Mouse (Mus musculus): ENCODE data around the gene Wasf1. TPM values are rescaled to one million over a fixed set of nuclear protein-coding genes. Genes with fewer than 3 reads are reported as not detected.

Gene Wasf1
- total and polyA plus RNA-seq, 3 experiments: 3.4 to 5.8 (median 4.6) TPM

DNA sequence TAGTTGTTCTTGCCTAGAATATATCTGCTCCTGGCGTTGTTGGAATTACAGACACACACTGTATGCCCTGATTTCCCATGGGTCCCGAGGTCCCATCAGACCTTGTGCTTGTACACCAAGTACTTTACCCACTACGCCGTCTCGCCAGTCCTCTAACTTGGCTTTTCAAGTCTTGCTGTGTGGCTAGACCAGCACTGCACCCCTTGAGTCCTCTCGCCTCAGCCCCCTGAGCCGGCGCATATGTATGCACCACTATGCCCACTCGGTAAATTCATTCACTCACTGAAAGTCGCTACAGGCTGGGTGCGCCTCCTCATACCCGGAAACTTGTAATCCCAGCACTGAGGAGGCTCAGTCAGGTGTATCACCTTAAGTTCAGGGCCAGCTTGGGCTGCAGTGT is 12.5 kb downstream of the Wasf1 start:
- DNase-seq: no peak

DNA sequence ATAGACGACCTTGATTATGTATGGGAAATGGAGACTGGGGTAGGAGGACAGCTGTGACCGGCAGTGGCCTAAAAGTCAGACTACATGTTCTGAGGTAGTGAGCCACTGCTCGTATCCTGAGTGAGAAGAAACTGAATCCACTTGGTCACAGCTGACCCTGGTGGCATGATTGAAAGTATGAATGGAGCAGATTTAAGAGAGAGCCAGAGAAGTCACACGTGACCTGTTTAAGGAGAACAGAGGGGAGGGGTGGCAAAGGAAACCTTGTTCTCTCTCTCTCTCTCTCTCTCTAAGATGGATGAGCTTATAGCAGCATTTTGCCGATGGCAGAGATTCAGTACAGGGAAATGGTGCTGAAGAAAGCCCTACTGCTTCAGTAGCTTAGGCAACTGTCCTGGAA is 13.4 kb downstream of the Wasf1 start:
- DNase-seq: no peak

DNA sequence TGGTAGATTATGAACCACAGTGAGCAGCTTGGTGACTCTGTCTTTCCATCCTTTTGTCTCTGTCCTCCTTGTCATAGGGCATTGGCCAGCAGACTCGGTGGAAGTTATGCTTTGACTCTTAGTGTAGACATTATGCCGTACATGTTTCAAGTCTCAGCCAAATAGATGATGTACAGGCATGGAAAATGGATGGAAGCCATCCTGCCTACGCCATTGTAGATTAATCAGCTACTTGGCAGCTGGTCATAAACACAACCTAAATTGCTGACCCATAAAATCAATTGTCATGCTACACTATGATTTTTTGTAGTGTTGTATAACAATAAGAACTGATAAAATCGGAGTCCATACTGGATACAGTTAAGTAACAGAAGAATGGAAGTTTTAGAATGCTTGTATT is 18.5 kb downstream of the Wasf1 start:
- no peak for DNase-seq

DNA sequence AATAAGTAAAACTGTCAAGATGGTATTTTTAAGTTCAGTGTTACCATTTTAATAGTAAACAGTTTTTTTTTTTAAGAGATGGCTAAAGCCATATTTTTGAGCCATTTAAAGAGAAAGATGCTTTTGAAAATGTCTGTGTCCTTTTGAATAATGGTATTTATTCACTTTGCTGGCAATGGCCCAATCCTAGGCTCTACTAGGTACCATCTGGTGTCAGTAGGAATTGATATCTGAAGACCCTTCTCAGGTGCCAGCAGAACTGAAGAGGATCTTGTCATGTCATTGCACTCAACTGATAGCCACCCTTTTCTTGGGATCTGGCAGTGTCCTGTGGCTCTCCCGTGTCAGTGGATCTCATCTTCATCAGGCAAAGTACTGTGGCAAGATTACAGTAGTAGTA is 22.9 kb downstream of the Wasf1 start:
- no peak for DNase-seq

DNA sequence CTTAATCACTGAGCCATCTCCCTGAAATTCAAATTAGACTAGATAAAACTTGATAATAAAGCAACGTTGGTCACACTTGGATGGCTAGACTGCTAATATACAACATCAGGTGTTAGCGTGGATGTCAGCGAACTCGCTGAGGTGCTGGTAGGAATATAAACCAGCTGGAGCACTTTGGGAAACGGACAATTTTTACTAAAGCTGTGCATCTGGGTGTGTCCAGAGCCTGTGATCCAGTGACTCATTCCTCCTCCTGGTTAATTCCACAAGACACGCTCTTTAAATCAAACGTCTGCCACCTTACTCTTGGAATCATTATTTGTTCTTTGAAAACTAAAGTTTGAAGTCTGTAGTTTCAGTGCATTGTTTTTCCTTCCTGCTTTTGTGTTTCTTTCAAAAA is 23.5 kb downstream of the Wasf1 start:
- DNase-seq: no peak

DNA sequence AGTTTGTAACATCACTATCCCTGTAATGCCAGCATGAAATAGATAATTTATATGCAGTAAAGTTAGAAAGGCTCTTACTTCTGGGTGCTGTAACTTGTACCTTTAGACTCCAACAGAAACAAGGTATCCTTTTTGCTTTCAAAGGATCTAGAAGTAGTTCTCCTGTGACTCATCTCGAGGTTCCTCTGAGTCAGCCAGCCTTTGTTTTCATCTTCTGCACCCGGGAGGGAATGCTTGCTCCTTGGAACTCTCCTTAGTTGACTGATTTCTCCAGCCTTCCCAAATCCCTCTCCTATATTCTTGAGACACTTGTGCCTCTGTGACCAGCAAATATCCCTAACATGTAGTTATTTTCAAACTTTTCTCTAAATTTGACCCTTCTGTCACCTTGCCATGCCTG is 25.3 kb downstream of the Wasf1 start:
- DNase-seq: peak; percentile 13

DNA sequence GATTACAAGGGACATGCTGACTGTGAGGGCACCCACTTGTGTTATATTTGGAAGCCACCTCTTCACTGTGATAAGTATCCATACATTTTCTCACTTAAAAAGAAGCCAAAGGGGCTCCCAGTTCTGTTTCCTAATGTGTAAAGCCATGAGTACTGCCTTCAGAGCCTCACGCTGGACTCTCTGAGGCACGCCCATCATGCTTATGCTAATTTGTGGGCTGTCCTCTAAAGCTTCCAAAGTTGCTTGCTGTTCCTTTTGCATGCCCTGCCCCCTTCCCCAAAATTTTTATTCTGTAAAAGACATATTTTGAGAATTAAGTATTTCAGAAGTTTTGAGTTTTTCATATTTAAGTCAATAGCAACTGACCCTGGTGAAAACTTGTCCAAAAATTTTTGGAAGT is 27.5 kb downstream of the Wasf1 start:
- DNase-seq: no peak

DNA sequence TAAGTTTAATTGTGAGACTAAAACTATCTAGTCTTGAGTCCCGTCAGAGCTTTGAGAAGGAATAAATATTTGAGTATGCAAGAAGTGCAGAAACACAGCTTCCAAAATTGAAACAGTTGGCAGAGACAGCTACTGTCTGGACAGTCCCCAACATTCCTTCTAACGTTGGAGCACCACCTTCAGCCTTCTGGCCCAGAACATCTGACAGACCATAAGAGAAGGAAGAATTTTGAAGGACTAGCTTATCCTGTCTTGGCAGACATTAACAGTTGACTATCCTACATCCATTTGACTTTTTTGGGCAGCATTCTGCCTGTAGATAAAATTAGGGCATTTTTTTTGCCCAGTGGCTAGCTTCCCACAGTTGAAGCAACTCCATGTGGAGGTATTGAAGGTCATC is 32.0 kb downstream of the Wasf1 start:
- DNase-seq: no peak

DNA sequence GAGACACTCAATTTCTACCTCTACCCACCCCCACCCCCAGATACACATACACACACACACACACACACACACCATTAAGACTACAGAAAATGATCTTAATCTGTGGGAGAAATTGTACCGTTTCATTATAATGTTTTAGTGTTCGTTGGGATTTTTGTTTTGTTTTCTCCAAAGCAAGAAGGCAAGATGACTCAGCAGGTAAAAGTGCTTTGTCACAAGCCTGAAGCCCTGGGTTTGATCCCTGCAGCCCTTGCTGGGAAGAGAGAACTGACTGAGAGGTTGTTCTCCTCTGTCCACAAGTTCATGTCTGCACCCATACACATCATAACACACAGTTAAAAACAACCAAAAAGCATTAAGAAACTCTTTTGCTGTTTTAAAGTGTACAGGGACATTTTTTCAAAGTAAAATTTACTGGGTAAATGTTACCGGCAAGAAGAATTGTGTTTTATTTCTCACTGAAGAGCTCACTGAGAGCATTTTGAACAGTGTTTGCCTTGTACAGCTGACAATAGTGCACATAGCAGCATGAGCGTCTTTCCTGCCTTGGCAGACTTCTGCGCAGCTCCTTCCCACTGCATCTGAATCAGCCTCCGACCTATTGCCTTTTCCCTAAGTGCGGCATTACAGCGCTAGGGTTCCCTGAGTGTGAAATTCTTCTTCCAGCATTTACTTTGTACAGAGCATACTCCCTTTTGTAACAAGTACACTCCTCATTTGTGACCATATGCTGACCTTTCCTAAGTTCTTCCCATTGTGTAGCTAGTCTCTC is 35.6 kb downstream of the Wasf1 start:
- no peak for DNase-seq

DNA sequence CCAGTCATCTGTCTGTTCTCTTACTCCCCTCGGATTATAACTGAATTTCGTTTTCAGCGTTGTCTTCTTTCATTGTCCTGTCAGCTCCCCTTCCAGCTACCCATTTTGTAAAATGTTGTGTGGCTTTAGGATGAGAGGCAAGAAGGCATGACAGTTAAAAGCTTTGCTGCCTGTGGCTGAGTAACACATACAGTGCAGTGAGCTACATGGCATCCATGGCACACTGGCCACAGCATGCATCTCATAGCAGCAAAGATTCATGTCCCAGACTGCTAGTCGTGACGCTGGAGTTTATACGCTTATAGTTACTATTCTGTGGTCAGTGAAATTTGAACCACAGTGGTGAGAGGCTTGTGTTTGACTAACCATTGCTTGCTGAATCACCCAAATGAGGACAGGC is 36.2 kb downstream of the Wasf1 start:
- no peak for DNase-seq

DNA sequence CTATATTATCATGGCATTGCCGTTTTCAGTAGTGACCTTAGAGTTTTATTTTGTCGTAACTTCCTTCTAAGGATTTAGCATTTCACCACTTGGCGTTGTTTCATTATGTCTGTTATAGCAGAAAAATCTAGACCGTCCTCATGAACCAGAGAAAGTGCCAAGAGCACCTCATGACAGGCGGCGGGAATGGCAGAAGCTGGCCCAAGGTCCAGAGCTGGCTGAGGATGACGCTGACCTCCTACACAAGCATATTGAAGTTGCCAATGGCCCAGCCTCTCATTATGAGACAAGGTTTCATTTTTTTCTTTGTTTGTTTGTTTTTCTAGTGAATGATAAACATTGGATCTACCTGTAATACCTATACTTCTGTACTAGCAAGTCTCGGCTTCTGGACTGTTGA is 49.7 kb downstream of the Wasf1 start:
- DNase-seq: no peak

DNA sequence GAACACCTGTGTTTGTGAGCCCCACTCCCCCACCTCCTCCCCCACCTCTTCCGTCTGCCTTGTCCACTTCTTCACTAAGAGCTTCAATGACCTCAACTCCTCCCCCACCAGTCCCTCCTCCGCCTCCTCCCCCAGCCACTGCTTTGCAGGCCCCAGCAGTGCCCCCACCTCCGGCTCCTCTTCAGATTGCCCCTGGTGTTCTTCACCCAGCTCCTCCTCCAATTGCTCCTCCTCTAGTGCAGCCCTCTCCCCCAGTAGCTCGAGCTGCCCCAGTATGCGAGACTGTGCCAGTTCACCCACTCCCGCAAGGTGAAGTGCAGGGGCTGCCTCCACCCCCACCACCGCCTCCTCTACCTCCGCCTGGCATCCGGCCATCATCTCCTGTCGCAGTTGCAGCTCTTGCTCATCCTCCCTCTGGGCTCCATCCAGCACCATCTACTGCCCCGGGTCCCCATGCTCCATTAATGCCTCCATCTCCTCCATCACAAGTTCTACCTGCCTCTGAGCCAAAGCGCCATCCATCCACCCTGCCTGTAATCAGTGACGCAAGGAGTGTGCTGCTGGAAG is 53.0 kb downstream of the Wasf1 start:
- DNase-seq: no peak

DNA sequence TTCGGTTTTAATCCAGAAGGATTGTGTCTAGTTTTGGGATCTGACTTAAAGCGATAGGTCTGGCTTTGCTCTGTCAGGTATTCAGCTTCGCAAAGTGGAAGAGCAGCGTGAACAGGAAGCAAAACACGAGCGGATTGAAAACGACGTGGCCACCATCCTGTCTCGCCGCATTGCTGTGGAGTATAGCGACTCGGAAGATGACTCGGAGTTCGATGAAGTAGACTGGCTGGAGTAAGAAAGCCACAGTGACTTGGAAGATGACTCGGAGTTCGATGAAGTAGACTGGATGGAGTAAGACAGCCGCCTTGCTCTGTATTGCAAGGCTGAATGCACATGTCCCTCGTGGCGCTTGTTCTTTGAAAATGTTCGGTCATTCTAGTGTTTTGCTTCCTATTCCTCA is 54.3 kb downstream of the Wasf1 start:
- DNase-seq: no peak

DNA sequence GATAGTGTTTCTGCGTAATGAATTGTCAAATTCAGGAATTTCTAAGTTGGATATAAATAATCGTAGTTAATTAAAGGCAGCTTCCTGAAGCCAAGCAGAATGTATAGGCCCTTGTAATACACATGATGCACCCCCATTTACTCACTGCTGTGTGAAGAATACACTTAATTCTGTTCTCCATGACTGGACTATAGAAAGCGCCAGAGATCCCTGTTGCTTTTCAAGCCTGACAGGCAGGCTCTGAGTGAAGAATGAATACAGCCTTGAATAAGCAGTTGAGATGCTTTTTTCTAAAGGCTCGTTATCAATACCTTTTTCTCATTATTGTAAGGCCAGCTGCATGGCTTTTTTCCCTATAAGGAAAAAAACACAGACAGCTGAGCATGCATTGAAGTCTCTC is 59.4 kb downstream of the Wasf1 start:
- DNase-seq: no peak

DNA sequence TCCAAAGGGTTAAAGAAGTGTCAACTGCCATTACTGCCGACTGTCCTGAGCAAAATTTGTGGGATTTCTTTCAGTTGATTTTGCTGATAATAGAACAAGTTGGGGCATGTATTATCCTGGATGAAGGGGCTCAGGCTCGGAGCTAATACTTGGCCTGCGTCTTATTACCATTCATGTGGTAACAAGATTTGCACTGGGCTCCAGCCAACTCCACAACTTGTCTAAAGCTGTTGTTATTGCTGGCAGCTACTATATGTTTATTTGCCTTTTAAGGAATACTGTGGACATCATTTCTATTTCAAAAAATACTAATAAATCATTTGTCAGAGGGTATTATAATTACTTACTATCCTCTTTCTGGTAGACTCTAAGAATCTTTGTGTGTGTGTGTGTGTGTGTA is 66.9 kb downstream of the Wasf1 start:
- DNase-seq: no peak

DNA sequence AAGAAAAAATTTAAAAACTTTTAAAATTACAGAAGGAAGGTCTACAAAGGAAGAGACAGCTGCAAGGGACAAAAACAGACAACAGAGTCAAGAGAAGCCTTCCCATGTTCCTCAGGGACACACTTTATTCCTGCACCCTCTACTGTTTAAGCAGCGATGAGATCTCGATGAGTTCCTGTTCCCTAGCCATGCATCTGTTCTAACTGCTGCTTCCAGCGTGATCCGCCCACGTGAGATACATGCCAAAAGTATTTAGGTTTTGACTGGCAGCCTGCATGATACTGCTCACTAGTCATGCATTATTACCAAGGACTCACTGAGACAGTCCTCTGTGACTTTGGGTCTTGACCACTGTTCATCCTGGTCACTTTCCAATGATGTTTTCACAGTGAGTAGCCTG is 72.9 kb downstream of the Wasf1 start:
- DNase-seq: no peak

DNA sequence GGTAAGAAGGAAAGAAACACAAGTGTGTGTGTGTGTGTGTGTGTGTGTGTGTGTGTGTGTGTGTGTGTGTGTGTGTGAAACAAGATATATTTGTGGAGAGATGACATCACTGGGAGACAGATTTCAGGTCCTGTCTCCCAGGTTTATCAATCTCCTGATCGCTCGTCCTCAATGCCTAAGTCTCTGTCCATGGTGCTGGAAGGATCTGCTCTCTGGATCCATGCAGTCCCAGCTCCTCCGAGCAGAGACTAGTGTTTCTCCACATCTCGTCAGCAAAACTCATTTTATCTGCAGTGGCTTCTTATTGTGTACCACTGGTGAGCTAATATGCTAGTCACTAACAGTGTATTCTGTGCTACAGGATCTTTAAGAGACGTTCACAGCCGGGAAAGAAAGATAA is 78.1 kb downstream of the Wasf1 start:
- no peak for DNase-seq

DNA sequence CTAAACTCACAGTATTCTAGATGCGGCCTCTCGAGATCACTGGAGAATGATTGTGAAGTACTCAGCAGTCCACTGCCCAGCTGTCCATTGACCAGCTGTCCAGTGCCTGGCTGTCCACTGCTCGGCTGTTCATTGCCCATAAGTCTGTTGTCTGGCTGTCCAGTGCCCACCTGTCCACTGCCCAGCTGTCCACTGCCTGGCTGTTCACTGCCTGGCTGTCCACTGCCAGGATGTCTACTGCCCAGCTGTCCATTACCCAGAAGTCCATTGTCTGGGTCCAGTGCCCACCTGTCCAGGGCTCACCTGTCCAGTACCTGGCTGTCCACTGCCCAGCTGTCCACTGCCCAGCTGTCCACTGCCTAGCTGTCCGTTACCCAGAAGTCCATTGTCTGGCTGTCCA is 78.7 kb downstream of the Wasf1 start:
- no peak for DNase-seq

DNA sequence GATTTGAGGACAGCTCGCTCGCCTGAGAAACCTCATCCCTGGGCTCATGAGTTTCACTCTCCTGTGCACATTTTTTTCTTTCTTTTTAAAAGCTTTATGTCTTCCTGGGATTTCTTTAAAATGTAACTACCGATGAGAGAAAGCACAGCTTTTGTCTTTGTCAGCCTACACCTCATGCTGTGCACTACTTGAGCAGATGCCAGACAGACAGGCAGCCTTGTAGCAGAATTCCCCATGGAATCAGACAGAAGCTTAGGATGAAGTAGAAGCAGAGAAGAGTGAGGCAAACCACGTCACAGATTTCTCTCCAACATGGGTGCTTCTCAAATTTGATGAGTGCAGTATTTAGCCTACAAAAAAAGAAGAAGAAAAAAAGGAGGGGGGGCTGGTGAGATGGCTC is 81.3 kb downstream of the Wasf1 start:
- no peak for DNase-seq

DNA sequence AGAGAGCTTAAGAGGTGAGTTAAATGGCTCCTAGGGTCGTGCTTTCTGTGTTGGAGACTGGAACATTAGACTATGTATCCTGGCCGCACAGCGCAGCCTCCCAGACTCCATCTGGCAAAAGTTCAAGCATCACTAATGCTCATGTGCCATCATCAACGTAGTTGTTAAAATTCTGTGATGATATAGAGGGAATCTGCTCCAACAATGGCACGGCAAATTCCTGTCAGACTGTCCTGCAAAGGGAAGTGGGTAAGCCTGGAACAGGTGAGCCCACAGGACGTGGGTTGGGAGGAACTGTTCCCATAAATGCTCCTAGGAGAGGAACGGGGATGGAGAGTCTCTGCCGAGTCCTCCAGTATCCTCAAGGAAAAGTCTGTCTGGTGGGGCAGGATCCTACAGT is 85.3 kb downstream of the Wasf1 start:
- DNase-seq: no peak

DNA sequence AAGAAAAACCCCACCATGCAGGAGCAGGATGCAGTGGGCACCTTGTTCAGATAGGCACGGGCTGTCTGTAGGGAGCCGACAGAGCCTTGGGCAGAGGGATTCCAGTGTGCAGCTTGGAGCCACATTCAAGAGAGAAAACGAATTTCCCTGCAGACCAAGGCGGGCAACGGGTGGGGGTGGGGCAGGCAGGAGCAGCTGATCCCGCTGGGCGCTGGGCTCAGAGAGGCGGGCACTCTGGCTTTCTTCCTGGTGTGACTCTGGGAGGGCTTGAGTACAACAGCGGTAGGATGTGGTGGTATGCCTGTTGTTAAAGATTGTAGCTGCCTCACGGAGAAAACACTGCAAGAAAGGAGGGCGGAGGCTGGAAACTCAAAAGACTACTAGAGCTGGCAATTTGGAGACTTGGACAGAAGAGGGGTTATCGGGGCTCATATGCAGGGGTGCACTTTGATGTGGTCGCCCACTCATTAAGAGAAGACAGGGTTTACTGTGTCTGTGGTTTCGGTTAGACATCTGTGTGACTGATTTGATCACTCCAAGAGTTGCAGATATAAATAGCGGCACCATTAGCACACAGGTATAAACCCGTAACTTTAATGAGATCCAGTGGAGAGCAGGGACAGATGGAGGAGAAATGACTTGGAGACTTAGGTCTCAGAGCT is 86.2 kb downstream of the Wasf1 start:
- DNase-seq: no peak

DNA sequence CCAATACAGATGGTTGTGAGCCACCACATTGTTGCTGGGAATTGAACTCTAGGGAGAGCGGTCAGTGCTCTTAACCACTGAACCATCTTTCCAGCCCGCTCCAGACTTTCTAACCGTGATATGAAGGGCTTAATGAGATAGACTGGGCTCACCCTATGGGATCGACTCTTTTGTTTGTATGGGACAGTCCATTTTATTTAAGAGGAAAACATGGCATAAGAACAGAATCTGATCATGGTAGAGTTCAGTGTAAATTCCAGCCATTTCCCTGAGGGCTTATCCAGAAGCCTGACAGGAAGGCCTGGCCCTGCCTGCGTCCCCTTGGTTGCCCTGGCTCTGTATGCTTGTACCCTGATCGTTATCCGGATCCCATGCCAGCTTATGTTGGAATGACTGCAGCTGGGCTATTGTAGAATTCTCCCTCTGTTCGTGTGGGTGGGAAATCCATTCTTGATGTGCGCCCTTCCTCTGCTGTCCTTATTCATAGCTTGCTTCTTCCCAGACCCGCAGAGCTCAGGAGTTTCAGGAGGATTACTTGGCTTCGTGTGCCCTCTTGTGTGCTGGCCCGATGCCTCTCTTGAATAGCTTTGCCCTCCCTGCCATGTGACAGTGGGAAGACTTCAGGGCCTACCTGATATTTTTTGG is 87.4 kb downstream of the Wasf1 start:
- DNase-seq: no peak

DNA sequence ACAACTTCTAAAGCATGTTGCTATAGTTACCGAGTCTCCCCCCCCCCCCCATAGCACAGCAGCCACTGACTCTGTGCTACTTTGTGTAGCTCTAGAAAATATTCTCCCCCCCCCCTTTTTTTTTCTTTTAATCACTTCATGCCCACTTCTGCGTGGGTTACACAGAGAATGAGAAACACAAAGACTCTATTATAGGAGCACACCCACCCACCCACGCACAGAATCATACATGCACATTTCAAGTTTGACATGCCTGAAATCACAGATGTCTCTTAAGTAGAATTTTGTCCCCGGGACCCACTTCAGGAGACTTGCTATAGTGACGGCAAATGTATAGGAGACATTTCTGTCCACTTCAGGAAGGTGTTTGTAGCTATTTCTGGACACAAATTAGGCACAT is 88.0 kb downstream of the Wasf1 start:
- DNase-seq: no peak

Measured in adrenal gland, adult 2 months (tissue).